ENCODE assay signal across 8 mouse cellular contexts in genomic region chr2:152739031-152739841, GRCm38 (mm10). TPM values are rescaled to one million over a fixed set of nuclear protein-coding genes. Genes with fewer than 3 reads are reported as not detected.
DNase-seq lines count a peak whose midpoint lies in the region; ATAC-seq and TF ChIP-seq lines count a peak whose summit lies in the region.

No protein-coding gene starts in this region.

- WGBS in embryonic facial prominence, embryonic 15.5 days, result under 1% methylated on average over 36 of the region's 36 CpGs
- WGBS in heart, embryonic 15.5 days, result 2% methylated on average over 35 of the region's 36 CpGs

- DNase-seq in ZHBTc4 (ENCODE audit: low read depth, low spot score), result peak; percentile 77
- peak; percentile 94 for DNase-seq in kidney, postnatal 14 days
- DNase-seq in lung, postnatal 4 days, result peak; percentile 87 to 94
- DNase-seq in splenic B cell, adult 2 months (ENCODE audit: low read depth, low spot score), result peak; percentile 31
- DNase-seq in frontal cortex, postnatal 25 days (ENCODE audit: low spot score in 2 of 2), result no peak

- no peak for TF ChIP-seq CTCF in E14TG2a.4 (conservative IDR thresholded peaks at IDR 0.05; ENCODE audit: low read length)

- peak overlapping the region; percentile 93 for H3K27ac ChIP-seq in embryonic facial prominence, embryonic 15.5 days (replicated peaks)
- H3K27ac ChIP-seq in heart, embryonic 15.5 days, result peak overlapping the region; percentile 86

- peak overlapping the region; percentile 86 for H3K4me3 ChIP-seq in E14TG2a.4 (replicated peaks; ENCODE audit: low read length)
- peak overlapping the region; percentile 83 for H3K4me3 ChIP-seq in embryonic facial prominence, embryonic 15.5 days (replicated peaks)
- peak overlapping the region; percentile 57 for H3K4me3 ChIP-seq in heart, embryonic 15.5 days

- peak; percentile 76 for ATAC-seq in embryonic facial prominence, embryonic 15.5 days (ENCODE audit: insufficient number of reproducible peaks, low FRiP score, low TSS enrichment, low read depth)
- ATAC-seq in heart, embryonic 15.5 days (replicated peaks; ENCODE audit: insufficient number of reproducible peaks, insufficient read depth, low FRiP score, low read depth), result peak; percentile 44

- peak overlapping the region; percentile 80 for H3K4me2 ChIP-seq in embryonic facial prominence, embryonic 15.5 days (replicated peaks)
- peak overlapping the region; percentile 73 for H3K4me2 ChIP-seq in heart, embryonic 15.5 days

- H3K9me3 ChIP-seq in E14TG2a.4 (ENCODE audit: low read length), result no peaks in the 10 kb centered on the region
- no peaks in the 10 kb centered on the region for H3K9me3 ChIP-seq in embryonic facial prominence, embryonic 15.5 days (replicated peaks)
- no peaks in the 10 kb centered on the region for H3K9me3 ChIP-seq in heart, embryonic 15.5 days (replicated peaks)

- peaks cover 74% of the 10 kb centered on the region for H3K4me1 ChIP-seq in E14TG2a.4 (replicated peaks; ENCODE audit: low read depth, low read length)
- peaks cover 68% of the 10 kb centered on the region for H3K4me1 ChIP-seq in embryonic facial prominence, embryonic 15.5 days
- peaks cover 68% of the 10 kb centered on the region for H3K4me1 ChIP-seq in heart, embryonic 15.5 days (replicated peaks)

- no peak overlapping the region for H3K9ac ChIP-seq in embryonic facial prominence, embryonic 15.5 days
- peak overlapping the region; percentile 53 for H3K9ac ChIP-seq in heart, embryonic 15.5 days

- peaks cover 7% of the 10 kb centered on the region; the same call in 1 of the 2 replicates for H3K36me3 ChIP-seq in E14TG2a.4 (ENCODE audit: insufficient read depth, low read length)
- no peaks in the 10 kb centered on the region for H3K36me3 ChIP-seq in embryonic facial prominence, embryonic 15.5 days
- H3K36me3 ChIP-seq in heart, embryonic 15.5 days, result no peaks in the 10 kb centered on the region
- H3K36me3 ChIP-seq in splenic B cell, adult 2 months (ENCODE audit: control insufficient read depth, insufficient read depth, low read length, poor library complexity, severe bottlenecking), result no peaks in the 10 kb centered on the region

- H3K27me3 ChIP-seq in E14TG2a.4 (ENCODE audit: insufficient read depth, low read length), result peaks cover 8% of the 10 kb centered on the region
- H3K27me3 ChIP-seq in embryonic facial prominence, embryonic 15.5 days, result no peaks in the 10 kb centered on the region
- no peaks in the 10 kb centered on the region for H3K27me3 ChIP-seq in heart, embryonic 15.5 days
- H3K27me3 ChIP-seq in splenic B cell, adult 2 months (ENCODE audit: control insufficient read depth, insufficient read depth, low read length, poor library complexity, severe bottlenecking), result peaks cover 2% of the 10 kb centered on the region; the same call in 1 of the 2 replicates

RNA-seq across cellular contexts. Expression of gene Id1, which starts 3.2 kb away (rescaled TPM):
- 142 and 160 TPM in 2 replicates for polyA plus RNA-seq in embryonic facial prominence, embryonic 15.5 days (2015; fragmentation: Nextera tagmentation; extraction: Ambion mirVana)
- polyA plus RNA-seq in heart, embryonic 15.5 days (2015; fragmentation: Nextera tagmentation; extraction: Ambion mirVana), result 61.9 and 63.1 TPM in 2 replicates

RNA-seq across cellular contexts. Expression of gene Cox4i2, which starts 14.7 kb away (rescaled TPM):
- polyA plus RNA-seq in embryonic facial prominence, embryonic 15.5 days (2015; fragmentation: Nextera tagmentation; extraction: Ambion mirVana), result 37.7 and 37.9 TPM in 2 replicates
- polyA plus RNA-seq in heart, embryonic 15.5 days (2015; fragmentation: Nextera tagmentation; extraction: Ambion mirVana), result 20.8 and 24.2 TPM in 2 replicates

RNA-seq across cellular contexts. Expression of gene Mcts2, which starts 52.4 kb away (rescaled TPM):
- 24.7 and 27.3 TPM in 2 replicates for polyA plus RNA-seq in embryonic facial prominence, embryonic 15.5 days (2015; fragmentation: Nextera tagmentation; extraction: Ambion mirVana)
- 18.9 and 20.3 TPM in 2 replicates for polyA plus RNA-seq in heart, embryonic 15.5 days (2015; fragmentation: Nextera tagmentation; extraction: Ambion mirVana)

Comparison
In these comparisons a context has a peak if more than half of its experiments do, and no peak if none do; other contexts are left out.
1. DNase-seq: peak in ZHBTc4 (single experiment), kidney, postnatal 14 days (single experiment), lung, postnatal 4 days (2 of 2) and splenic B cell, adult 2 months (single experiment); none in frontal cortex, postnatal 25 days (0 of 2).
2. Peak in every context shown above with its lines, with median percentiles within 50 percentile points of each other: H3K4me3 ChIP-seq.